Mouse (Mus musculus) CH12.LX (cell line): Measurements from ENCODE around the gene Impg1. TPM values are rescaled to one million over a fixed set of nuclear protein-coding genes. Genes with fewer than 3 reads are reported as not detected.

Source experiments
- DNase-seq: peaks from one replicate; pipeline ENCODE4 v3.0.0-alpha.2; 2013; ENCODE audit errors: extremely low read depth
- H3K27ac ChIP-seq: 2 replicates; pipeline ENCODE4 v1.5.1; 2012; ENCODE audit warnings: low read depth, mild to moderate bottlenecking, control low read depth, moderate library complexity; ENCODE audit not compliant: insufficient read depth
- H3K27me3 ChIP-seq: replicated peaks from 2 replicates; pipeline ENCODE3; 2012; ENCODE audit warnings: inconsistent platforms
- H3K36me3 ChIP-seq, 2 experiments: replicated peaks in 1 of 2; 2 replicates each; pipeline versions ENCODE3 to v1.6.1; 2012; ENCODE audit warnings: inconsistent platforms in 1 of 2, low read length in 1 of 2, mild to moderate bottlenecking in 1 of 2, mixed read lengths in 1 of 2, moderate library complexity in 1 of 2; ENCODE audit not compliant: control insufficient read depth in 1 of 2, insufficient read depth in 1 of 2
- H3K4me1 ChIP-seq, 2 experiments: 2 replicates each; pipeline ENCODE4 v1.6.1; 2012; ENCODE audit warnings: inconsistent platforms in 1 of 2, moderate library complexity in 1 of 2; ENCODE audit not compliant: insufficient read depth in 2 of 2, control insufficient read depth in 1 of 2
- H3K4me2 ChIP-seq: 2 replicates; pipeline ENCODE4 v1.6.1; 2012; ENCODE audit warnings: low read depth, mild to moderate bottlenecking, control low read depth; ENCODE audit not compliant: poor library complexity, insufficient read depth, severe bottlenecking
- H3K4me3 ChIP-seq, 3 experiments: fragments of 150-350 bp in 1 of 3; sonication (generic) in 1 of 3; replicated peaks in 1 of 3; 2 replicates each; pipeline versions ENCODE3 to v1.5.1; 2011 to 2012; ENCODE audit warnings: low read depth in 2 of 3, low read length in 2 of 3, mild to moderate bottlenecking in 2 of 3, moderate library complexity in 2 of 3, control low read depth in 1 of 3, improper control_type of control experiment in 1 of 3, inconsistent platforms in 1 of 3, mixed read lengths in 1 of 3; ENCODE audit not compliant: poor library complexity in 1 of 3
- H3K79me2 ChIP-seq: replicated peaks from 2 replicates; pipeline ENCODE4 v1.6.1; 2012; ENCODE audit warnings: mild to moderate bottlenecking, moderate library complexity; ENCODE audit not compliant: control insufficient read depth, poor library complexity, insufficient read depth, severe bottlenecking; ENCODE audit errors: extremely low read depth
- H3K9ac ChIP-seq: 2 replicates; pipeline ENCODE4 v1.6.1; 2012; ENCODE audit warnings: low read depth, mild to moderate bottlenecking, control low read depth, moderate library complexity; ENCODE audit not compliant: insufficient read depth
- H3K9me3 ChIP-seq: replicated peaks from 2 replicates; pipeline ENCODE3; 2012; ENCODE audit warnings: low read length, inconsistent platforms, mixed read lengths
- BHLHE40 ChIP-seq: IDR thresholded peaks from 2 replicates; pipeline ENCODE4 v1.6.1; 2011; ENCODE audit warnings: mild to moderate bottlenecking, low read depth, low read length, improper control_type of control experiment
- CHD1 ChIP-seq: IDR thresholded peaks from 2 replicates; pipeline ENCODE4 v1.6.1; 2012; ENCODE audit warnings: low read depth, low read length, improper control_type of control experiment, inconsistent platforms
- CHD2 ChIP-seq: IDR thresholded peaks from 2 replicates; pipeline ENCODE4 v1.6.1; 2011; ENCODE audit warnings: low read length, improper control_type of control experiment
- CTCF ChIP-seq, 2 experiments: IDR thresholded peaks in 1 of 2; conservative IDR thresholded peaks in 1 of 2; 2 replicates each; pipeline ENCODE4 v1.5.1; 2011 to 2012; ENCODE audit warnings: low read depth in 2 of 2, low read length in 2 of 2, improper control_type of control experiment in 1 of 2, inconsistent platforms in 1 of 2, mild to moderate bottlenecking in 1 of 2, moderate library complexity in 1 of 2
- E2F4 ChIP-seq: IDR thresholded peaks from 2 replicates; pipeline ENCODE4 v1.6.1; 2011; ENCODE audit warnings: low read depth, low read length, improper control_type of control experiment; ENCODE audit not compliant: insufficient replicate concordance
- GABPA ChIP-seq: IDR thresholded peaks from 2 replicates; pipeline ENCODE4 v1.6.1; 2012; ENCODE audit warnings: low read depth, low read length, improper control_type of control experiment, inconsistent platforms; ENCODE audit not compliant: insufficient replicate concordance
- JUN ChIP-seq: IDR thresholded peaks from 2 replicates; pipeline ENCODE4 v1.6.1; 2011; ENCODE audit warnings: low read depth, mild to moderate bottlenecking, low read length, improper control_type of control experiment, moderate library complexity; ENCODE audit not compliant: insufficient read depth
- KAT2A ChIP-seq: IDR thresholded peaks from 2 replicates; pipeline ENCODE4 v1.6.1; 2012; ENCODE audit warnings: low read length, improper control_type of control experiment, inconsistent platforms; ENCODE audit not compliant: insufficient replicate concordance
- MAFK ChIP-seq: IDR thresholded peaks from 2 replicates; pipeline ENCODE4 v1.6.1; 2011; ENCODE audit warnings: low read length, improper control_type of control experiment; ENCODE audit not compliant: insufficient replicate concordance
- PAX5 ChIP-seq: IDR thresholded peaks from 2 replicates; pipeline ENCODE4 v1.6.1; 2012; ENCODE audit warnings: low read length, inconsistent platforms, mixed read lengths
- RAD21 ChIP-seq: IDR thresholded peaks from 2 replicates; pipeline ENCODE4 v1.6.1; 2011; ENCODE audit warnings: low read depth, mild to moderate bottlenecking, low read length, improper control_type of control experiment, moderate library complexity
- RCOR1 ChIP-seq: conservative IDR thresholded peaks from 2 replicates; pipeline ENCODE4 v1.6.1; 2012; ENCODE audit warnings: low read depth, mild to moderate bottlenecking, inconsistent platforms, low read length, improper control_type of control experiment
- SIN3A ChIP-seq: IDR thresholded peaks from 2 replicates; pipeline ENCODE4 v1.6.1; 2012; ENCODE audit warnings: low read length, improper control_type of control experiment, inconsistent platforms
- SMC3 ChIP-seq: IDR thresholded peaks from 2 replicates; pipeline ENCODE4 v1.6.1; 2011; ENCODE audit warnings: low read depth, low read length, improper control_type of control experiment
- TBP ChIP-seq: conservative IDR thresholded peaks from 2 replicates; pipeline ENCODE4 v1.6.1; 2011; ENCODE audit warnings: low read depth, low read length, improper control_type of control experiment
- TCF12 ChIP-seq: IDR thresholded peaks from 2 replicates; pipeline ENCODE4 v1.6.1; 2014; ENCODE audit warnings: low read depth, mild to moderate bottlenecking, inconsistent platforms, low read length, improper control_type of control experiment
- UBTF ChIP-seq: IDR thresholded peaks from 2 replicates; pipeline ENCODE4 v1.6.1; 2012; ENCODE audit warnings: low read depth, mild to moderate bottlenecking, inconsistent platforms, low read length, improper control_type of control experiment, moderate library complexity
- ZMIZ1 ChIP-seq: IDR thresholded peaks from 2 replicates; pipeline ENCODE4 v1.6.1; 2012; ENCODE audit warnings: low read depth, mild to moderate bottlenecking, inconsistent platforms, low read length, improper control_type of control experiment
- ZNF384 ChIP-seq: IDR thresholded peaks from 2 replicates; pipeline ENCODE4 v1.6.1; 2012; ENCODE audit warnings: low read depth, low read length, improper control_type of control experiment, inconsistent platforms
- dilution Hi-C: fragments of 300-500 bp; cut with MboI; formaldehyde crosslinking; loops from 2 replicates; pipeline ENCODE4 v1.14.3; 2020; ENCODE audit warnings: low sequenced_read_pairs; ENCODE audit not compliant: extremely low pct_unique_long_range_greater_than_20kb, extremely low pct_ligation_motif_present
- in situ Hi-C: fragments of 300-500 bp; cut with MboI; formaldehyde crosslinking; loops from 3 replicates; pipeline ENCODE4 v1.14.3; 2019; ENCODE audit warnings: low sequenced_read_pairs, low pct_ligation_motif_present, low pct_unique_long_range_greater_than_20kb, mixed read lengths
- polyA plus RNA-seq: library from polyadenylated mRNA; unstranded; fragments of >175 nt; gene quantifications from 2 replicates; pipeline ENCODE4 v1.2.1, GENCODE M21; 2012; ENCODE audit warnings: low read depth; ENCODE audit not compliant: insufficient read length
- total RNA-seq, 2 experiments: library from RNA; depleted of rRNA; stranded (reverse); fragments of 300-350 nt in 1 of 2; fragments of >200 nt in 1 of 2; gene quantifications; 2 replicates each; pipeline ENCODE4 v1.2.3; 2012 to 2014

Impg1 gene
- total and polyA plus RNA-seq, 3 experiments, result 0.13 to 0.90 (median 0.42) TPM

DNA sequence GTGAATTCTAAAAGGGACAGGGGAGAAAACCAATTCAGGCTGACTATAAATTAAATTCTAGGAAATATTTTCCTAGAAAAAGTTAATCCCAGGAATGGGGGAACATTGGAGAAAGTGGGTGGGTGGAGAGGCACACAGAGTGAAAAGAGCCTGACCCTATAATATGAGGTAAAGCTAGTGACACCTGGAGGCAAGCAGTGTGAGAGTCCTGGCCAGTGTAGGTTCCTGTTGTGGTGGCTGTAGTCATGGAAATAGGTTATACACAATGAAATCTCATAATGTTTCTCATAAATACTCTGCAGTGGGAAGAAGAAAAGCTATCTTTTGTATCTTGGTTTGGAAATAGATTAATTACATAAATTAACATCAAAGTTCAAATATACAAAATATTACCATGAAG, 105.2 kb downstream of the Impg1 start:
- Histone ChIP-seq H3K4me1 (peaks cover 0 to 1% of the 10 kb centered on the region in 2 experiments; a peak in 1 of 4 replicates), H3K79me2 (no peaks in the 10 kb centered on the region), H3K27ac (no peak overlapping the region), H3K9me3 (no peaks in the 10 kb centered on the region), H3K9ac (no peak overlapping the region), H3K27me3 (no peaks in the 10 kb centered on the region), H3K4me2 (no peak overlapping the region), H3K4me3 (no peak overlapping the region), H3K36me3 (no peaks in the 10 kb centered on the region)
- dilution Hi-C loops, result no loop called here
- DNase-seq, result no peak
- in situ Hi-C loops, result no loop called here
- peak; percentile 53 for TF ChIP-seq SMC3
- peak; percentile 25 for TF ChIP-seq RAD21
- TF ChIP-seq CHD1, result no peak
- TF ChIP-seq CTCF (conservative IDR thresholded peaks at IDR 0.05 in 1 of 2, IDR thresholded peaks at IDR 0.05 in 1 of 2; ENCODE audit: low read depth in 2 of 2, low read length in 2 of 2), result peak in 1 of 2 experiments; percentile 41; a peak in 2 of 4 replicates

DNA sequence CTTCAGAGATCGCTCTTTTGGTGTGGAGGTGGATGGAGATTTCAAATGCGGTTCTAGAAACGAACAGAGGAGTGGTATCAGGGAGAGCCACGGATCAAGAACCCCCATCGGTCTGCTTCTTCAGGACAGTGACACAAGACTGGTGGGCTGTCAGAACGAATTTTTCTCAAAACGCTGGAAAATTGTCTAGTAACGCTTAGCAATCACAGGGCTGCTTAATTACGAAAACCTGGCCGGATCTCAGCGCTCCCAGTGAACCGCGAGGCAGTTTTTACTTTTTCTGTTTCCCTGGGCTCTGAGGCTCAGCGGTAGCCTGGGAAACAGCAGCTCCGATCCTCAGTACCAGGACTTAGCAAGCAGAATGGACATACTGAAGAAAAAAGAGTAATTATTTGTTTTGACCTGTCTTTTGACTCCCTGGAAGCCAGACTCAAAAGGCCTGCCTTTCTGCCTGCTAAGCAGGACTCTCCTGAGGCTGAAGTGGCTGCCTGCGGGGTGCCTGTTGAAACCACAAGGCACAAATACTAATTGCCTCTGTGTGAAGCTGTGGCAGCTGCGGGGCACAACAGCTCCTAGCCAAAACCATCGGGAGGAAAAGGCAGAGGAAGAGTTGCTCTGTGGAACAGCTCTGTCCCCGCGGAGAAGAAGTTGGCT, 113.5 kb downstream of the Impg1 start:
- DNase-seq, result no peak
- Histone ChIP-seq H3K79me2 (no peaks in the 10 kb centered on the region), H3K27ac (no peak overlapping the region), H3K4me2 (no peak overlapping the region), H3K27me3 (no peaks in the 10 kb centered on the region), H3K36me3 (no peaks in the 10 kb centered on the region), H3K4me3 (no peak overlapping the region), H3K9ac (no peak overlapping the region), H3K4me1 (peaks cover 4 to 36% of the 10 kb centered on the region in 2 experiments; a peak in 3 of 4 replicates), H3K9me3 (no peaks in the 10 kb centered on the region)
- TF ChIP-seq ZMIZ1 (no peak), SIN3A (no peak), RAD21 (no peak), PAX5 (no peak), KAT2A (no peak), TCF12 (no peak), JUN (no peak), BHLHE40 (no peak), RCOR1 (no peak), TBP (no peak), ZNF384 (no peak), MAFK (no peak), CHD2 (no peak), E2F4 (no peak), GABPA (no peak), UBTF (no peak)
- in situ Hi-C loops (no loop called here), dilution Hi-C loops (no loop called here)
